Mouse (Mus musculus) urinary bladder, adult 2 months (tissue): ENCODE results near the gene Rmnd5b. TPM values are rescaled to one million over a fixed set of nuclear protein-coding genes. Genes with fewer than 3 reads are reported as not detected.
"Not testable (repeated sequence)": the region's sequence is repeated elsewhere in the genome, so short reads cannot be mapped to it uniquely, and the experiment has no call there.

Experiments used
- DNase-seq: peaks from one replicate; pipeline ENCODE4 v3.0.0; 2022; ENCODE audit warnings: low spot score
- polyA plus RNA-seq: library from polyadenylated mRNA; depleted of rRNA; stranded (reverse); fragments of >200 nt; gene quantifications from 2 replicates; pipeline ENCODE4 v1.2.3, GENCODE M21; 2012

Rmnd5b gene
- polyA plus RNA-seq, 1 experiment = 43.4 TPM

GRCm38 (mm10) chr11:51649111-51649888 is 13.6 kb upstream of the Rmnd5b start:
- no peak for DNase-seq

GRCm38 (mm10) chr11:51648566-51648965 is 12.9 kb upstream of the Rmnd5b start:
- no peak for DNase-seq

- DNase-seq = no peak
Measured at GRCm38 (mm10) chr11:51646751-51647667, 11.3 kb upstream of the Rmnd5b start.

GRCm38 (mm10) chr11:51646245-51646644 is 10.5 kb upstream of the Rmnd5b start:
- no peak for DNase-seq

GRCm38 (mm10) chr11:51645293-51645692 is 9.6 kb upstream of the Rmnd5b start:
- DNase-seq = no peak

GRCm38 (mm10) chr11:51644217-51644616 is 8.5 kb upstream of the Rmnd5b start:
- no peak for DNase-seq

- DNase-seq = no peak
Measured at GRCm38 (mm10) chr11:51643761-51644160, 8.1 kb upstream of the Rmnd5b start.

GRCm38 (mm10) chr11:51643202-51643601 is 7.5 kb upstream of the Rmnd5b start:
- no peak for DNase-seq

GRCm38 (mm10) chr11:51640748-51641147 is 5.1 kb upstream of the Rmnd5b start:
- no peak for DNase-seq

- DNase-seq = no peak
Measured at GRCm38 (mm10) chr11:51638497-51638896, 2.8 kb upstream of the Rmnd5b start.

- DNase-seq = no peak
Measured at GRCm38 (mm10) chr11:51637971-51638414, 2.3 kb upstream of the Rmnd5b start.

- no peak for DNase-seq
Measured at GRCm38 (mm10) chr11:51636323-51636684, 608 bp upstream of the Rmnd5b start.

GRCm38 (mm10) chr11:51635127-51635524 is 570 bp downstream of the Rmnd5b start:
- no peak for DNase-seq

GRCm38 (mm10) chr11:51633721-51634120 is 2.0 kb downstream of the Rmnd5b start:
- DNase-seq = no peak

- DNase-seq = not testable (repeated sequence)
Measured at GRCm38 (mm10) chr11:51633200-51633599, 2.5 kb downstream of the Rmnd5b start.

GRCm38 (mm10) chr11:51632130-51632753 is 3.5 kb downstream of the Rmnd5b start:
- no peak for DNase-seq

GRCm38 (mm10) chr11:51629651-51630314 is 5.9 kb downstream of the Rmnd5b start:
- no peak for DNase-seq

- no peak for DNase-seq
Measured at GRCm38 (mm10) chr11:51627907-51628306, 7.8 kb downstream of the Rmnd5b start.

GRCm38 (mm10) chr11:51627425-51627824 is 8.3 kb downstream of the Rmnd5b start:
- no peak for DNase-seq

- DNase-seq = no peak
Measured at GRCm38 (mm10) chr11:51625187-51625820, 10.4 kb downstream of the Rmnd5b start.

- no peak for DNase-seq
Measured at GRCm38 (mm10) chr11:51622971-51623491, 12.7 kb downstream of the Rmnd5b start.
